Mouse (Mus musculus) heart, embryonic 12.5 days (tissue): ENCODE measurements at regions not wholly inside any gene's neighbourhood (a gene's known extent, or its start where the extent isn't known, plus 50 kb on each side); places are given as distances from the start of the nearest gene placed in this dataset.

Source experiments
- ATAC-seq: fragments of 200-750 bp; cut with Nextera tagmentation; 2 replicates; pipeline ENCODE4 v1.8.0; 2017; ENCODE audit warnings: moderate TSS enrichment, moderate library complexity; ENCODE audit not compliant: insufficient number of reproducible peaks, low FRiP score
- H3K27ac ChIP-seq: fragments of 300-500 bp; sonication (generic); 2 replicates; pipeline ENCODE4 v1.5.1; 2016; ENCODE audit warnings: mild to moderate bottlenecking, moderate library complexity; ENCODE audit not compliant: poor library complexity, severe bottlenecking
- H3K27me3 ChIP-seq: fragments of 300-500 bp; sonication (generic); replicated peaks from 2 replicates; pipeline ENCODE4 v1.6.1; 2016; ENCODE audit warnings: mild to moderate bottlenecking, moderate library complexity
- H3K36me3 ChIP-seq: fragments of 300-500 bp; sonication (generic); 2 replicates; pipeline ENCODE4 v1.6.1; 2016; ENCODE audit warnings: mild to moderate bottlenecking, moderate library complexity
- H3K4me1 ChIP-seq: fragments of 300-500 bp; sonication (generic); replicated peaks from 2 replicates; pipeline ENCODE4 v1.6.1; 2016; ENCODE audit warnings: mild to moderate bottlenecking
- H3K4me2 ChIP-seq: fragments of 300-500 bp; sonication (generic); 2 replicates; pipeline ENCODE4 v1.6.1; 2016; ENCODE audit warnings: mild to moderate bottlenecking, moderate library complexity
- H3K4me3 ChIP-seq: fragments of 300-500 bp; sonication (generic); 2 replicates; pipeline ENCODE4 v1.5.1; 2016; ENCODE audit warnings: mild to moderate bottlenecking
- H3K9ac ChIP-seq: fragments of 300-500 bp; sonication (generic); 2 replicates; pipeline ENCODE4 v1.6.1; 2016; ENCODE audit warnings: mild to moderate bottlenecking, moderate library complexity
- H3K9me3 ChIP-seq: fragments of 300-500 bp; sonication (generic); replicated peaks from 2 replicates; pipeline ENCODE4 v1.6.1; 2016; ENCODE audit warnings: mild to moderate bottlenecking, moderate library complexity
- WGBS: fragments of 180-500 bp; shearing (Covaris S2); methylation state at CpG from one replicate; pipeline ENCODE4 v1.1.7; 2016; 5-methylcytosine and 5-hydroxymethylcytosine counted together

DNA sequence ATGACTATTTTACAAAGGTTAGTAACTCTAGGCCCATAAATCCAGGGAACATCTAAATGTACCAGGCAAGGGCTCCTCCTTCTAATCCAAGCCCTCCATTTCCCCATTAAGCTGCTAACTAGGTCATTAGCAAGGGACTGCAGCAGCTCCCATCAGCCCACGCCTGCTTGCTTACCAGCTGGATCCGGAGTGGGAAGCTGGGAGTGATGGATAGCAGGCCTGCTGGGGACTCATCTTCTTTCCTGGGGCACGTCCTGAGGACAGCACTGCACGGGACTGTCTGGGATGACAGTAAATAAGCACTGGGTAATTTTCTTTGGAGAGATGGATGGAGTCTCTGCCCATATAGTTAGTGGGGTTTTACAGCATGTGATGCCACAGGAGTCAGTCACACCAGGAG is 276.0 kb downstream of the Tcerg1l start:
- Histone ChIP-seq H3K4me2 (no peak overlapping the region), H3K9ac (no peak overlapping the region), H3K27me3 (no peaks in the 10 kb centered on the region), H3K4me3 (no peak overlapping the region), H3K9me3 (no peaks in the 10 kb centered on the region), H3K4me1 (no peaks in the 10 kb centered on the region), H3K36me3 (no peaks in the 10 kb centered on the region), H3K27ac (no peak overlapping the region)
- 29% methylated on average over 4 of the region's 4 CpGs for WGBS
- ATAC-seq: no peak

DNA sequence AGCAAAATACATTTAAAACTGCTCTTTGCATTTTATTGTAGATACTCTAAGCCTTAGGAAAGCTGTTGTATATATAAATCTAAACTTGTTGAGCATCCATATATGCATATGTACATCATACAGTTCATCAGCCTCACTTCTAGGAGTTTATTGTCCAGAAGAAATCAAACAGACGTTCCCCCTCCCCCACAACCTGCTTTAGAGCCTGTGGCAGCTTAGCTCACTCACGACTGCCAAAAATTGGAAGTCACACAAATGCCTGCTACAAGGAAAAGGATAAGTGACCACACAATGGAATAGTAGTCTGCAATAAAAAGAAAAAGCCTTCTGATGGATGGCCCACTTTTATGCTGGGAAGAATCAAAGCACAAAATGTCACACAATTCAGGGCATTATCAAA is 267.8 kb downstream of the Tcerg1l start:
- ATAC-seq: no peak
- no peak overlapping the region for H3K4me3 ChIP-seq
- no peaks in the 10 kb centered on the region for H3K4me1 ChIP-seq
- 61% methylated on average over 2 of the region's 2 CpGs for WGBS
- H3K27me3 ChIP-seq: no peaks in the 10 kb centered on the region
- H3K27ac ChIP-seq: no peak overlapping the region
- no peak overlapping the region for H3K4me2 ChIP-seq
- H3K9ac ChIP-seq: no peak overlapping the region
- no peaks in the 10 kb centered on the region; the same call in 1 of the 2 replicates for H3K9me3 ChIP-seq
- no peaks in the 10 kb centered on the region for H3K36me3 ChIP-seq

GRCm38 (mm10) chr7:138133427-138133826 is 264.1 kb downstream of the Tcerg1l start:
- no peaks in the 10 kb centered on the region for H3K4me1 ChIP-seq
- no peak for ATAC-seq
- no peaks in the 10 kb centered on the region; the same call in 1 of the 2 replicates for H3K9me3 ChIP-seq
- H3K4me2 ChIP-seq: no peak overlapping the region
- H3K27me3 ChIP-seq: no peaks in the 10 kb centered on the region
- no peak overlapping the region for H3K9ac ChIP-seq
- H3K27ac ChIP-seq: no peak overlapping the region
- no peak overlapping the region for H3K4me3 ChIP-seq
- no peaks in the 10 kb centered on the region for H3K36me3 ChIP-seq
- WGBS: 85% methylated on average over 6 of the region's 6 CpGs

DNA sequence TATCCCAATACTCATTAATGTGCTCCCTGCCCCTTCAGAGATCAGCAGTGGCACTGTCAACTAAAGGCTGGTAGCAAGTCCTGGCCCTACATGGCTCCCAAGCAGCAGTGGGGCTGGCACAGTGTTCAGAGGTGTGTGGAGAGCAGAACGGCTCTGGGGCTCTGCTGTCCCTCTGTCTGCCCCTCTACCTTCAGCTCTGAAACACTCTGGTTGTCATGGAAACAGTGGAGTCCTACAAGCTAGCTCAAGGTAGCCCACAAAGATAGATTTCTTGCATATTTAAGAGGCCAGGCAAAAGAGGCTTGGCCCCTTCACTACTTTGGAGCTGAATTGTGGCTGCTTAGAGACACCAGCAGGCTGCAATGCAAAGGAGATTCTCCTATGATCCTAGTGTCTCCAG is 259.6 kb downstream of the Tcerg1l start:
- no peaks in the 10 kb centered on the region for H3K36me3 ChIP-seq
- WGBS: 43% methylated on average over 1 of the region's 1 CpGs
- no peak overlapping the region for H3K4me3 ChIP-seq
- H3K4me1 ChIP-seq: no peaks in the 10 kb centered on the region
- no peak for ATAC-seq
- no peak overlapping the region for H3K4me2 ChIP-seq
- no peaks in the 10 kb centered on the region for H3K9me3 ChIP-seq
- H3K9ac ChIP-seq: no peak overlapping the region
- no peaks in the 10 kb centered on the region for H3K27me3 ChIP-seq
- H3K27ac ChIP-seq: no peak overlapping the region

- ATAC-seq: no peak
- no peak overlapping the region for H3K27ac ChIP-seq
- no peaks in the 10 kb centered on the region for H3K27me3 ChIP-seq
- 76% methylated on average over 5 of the region's 5 CpGs for WGBS
- H3K9me3 ChIP-seq: no peaks in the 10 kb centered on the region
- H3K4me1 ChIP-seq: no peaks in the 10 kb centered on the region
- no peak overlapping the region for H3K9ac ChIP-seq
- H3K4me2 ChIP-seq: no peak overlapping the region
- no peak overlapping the region for H3K4me3 ChIP-seq
- no peaks in the 10 kb centered on the region for H3K36me3 ChIP-seq
Observed at GRCm38 (mm10) chr7:138139766-138140165, 257.8 kb downstream of the Tcerg1l start.

GRCm38 (mm10) chr7:138149496-138149895 is 248.0 kb downstream of the Tcerg1l start:
- Histone ChIP-seq H3K27me3 (no peaks in the 10 kb centered on the region), H3K27ac (no peak overlapping the region), H3K4me2 (no peak overlapping the region), H3K4me3 (no peak overlapping the region), H3K9me3 (no peaks in the 10 kb centered on the region), H3K9ac (no peak overlapping the region), H3K4me1 (no peaks in the 10 kb centered on the region), H3K36me3 (no peaks in the 10 kb centered on the region)
- no peak for ATAC-seq
- 82% methylated on average over 2 of the region's 2 CpGs for WGBS

DNA sequence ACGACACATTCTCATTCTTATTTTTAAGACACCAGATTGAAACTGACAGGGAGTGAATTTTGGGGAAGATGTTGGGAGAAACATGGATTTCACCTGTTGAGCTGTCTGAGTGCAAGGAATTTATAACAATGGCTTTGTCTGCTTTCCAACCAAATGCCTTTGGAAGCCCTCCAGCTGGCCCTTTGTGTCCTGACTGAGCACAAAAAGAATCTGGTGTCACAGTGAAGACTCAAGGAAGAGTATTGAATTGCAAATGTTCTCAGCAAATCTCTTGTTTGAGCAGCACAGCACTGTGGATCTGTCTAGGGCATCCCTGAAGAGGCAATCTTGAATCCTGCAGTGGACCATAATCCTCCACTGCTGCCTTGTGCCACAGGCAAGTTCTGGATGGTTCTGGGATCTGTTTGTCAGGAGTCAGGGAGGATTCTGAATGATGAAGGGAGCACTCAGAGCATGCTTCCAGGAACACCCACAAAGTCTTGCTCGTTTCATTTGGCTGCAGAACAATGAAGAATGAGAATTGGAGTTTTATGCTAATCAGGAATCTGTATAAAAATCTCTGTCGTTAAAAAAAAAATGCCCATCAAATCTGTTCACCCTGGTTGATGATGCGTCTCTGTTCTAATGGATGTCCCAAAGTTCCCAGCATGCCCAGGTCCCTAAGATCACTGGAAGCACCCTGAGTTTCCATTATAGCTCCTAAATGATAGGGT is 243.9 kb downstream of the Tcerg1l start:
- WGBS: 66% methylated on average over 4 of the region's 4 CpGs
- no peak overlapping the region for H3K4me2 ChIP-seq
- no peak overlapping the region for H3K27ac ChIP-seq
- no peaks in the 10 kb centered on the region for H3K36me3 ChIP-seq
- no peak for ATAC-seq
- no peaks in the 10 kb centered on the region for H3K4me1 ChIP-seq
- H3K4me3 ChIP-seq: no peak overlapping the region
- no peak overlapping the region for H3K9ac ChIP-seq
- no peaks in the 10 kb centered on the region for H3K27me3 ChIP-seq
- no peaks in the 10 kb centered on the region for H3K9me3 ChIP-seq
